Mouse (Mus musculus): ENCODE results near the gene Fn1. TPM values are rescaled to one million over a fixed set of nuclear protein-coding genes. Genes with fewer than 3 reads are reported as not detected.

Gene Fn1
- total RNA-seq, 2 experiments from 2014 or later, result 35.2 to 63.1 TPM

GRCm38 (mm10) chr1:71580408-71580807 lies 72.6 kb downstream of the Fn1 start:
- intact Hi-C loops (cut with DNase I), result no loop called here
- no peak overlapping the region for H3K27ac ChIP-seq
- DNase-seq, result no peak
- TF ChIP-seq CTCF (IDR thresholded peaks at IDR 0.05), result no peak
- H3K4me3 ChIP-seq, result no peak overlapping the region

GRCm38 (mm10) chr1:71579526-71579925 lies 73.5 kb downstream of the Fn1 start:
- H3K4me3 ChIP-seq, result no peak overlapping the region
- TF ChIP-seq CTCF (IDR thresholded peaks at IDR 0.05), result no peak
- peak; percentile 34 for DNase-seq
- intact Hi-C loops (cut with DNase I), result no loop called here
- H3K27ac ChIP-seq, result no peak overlapping the region

- H3K27ac ChIP-seq, result no peak overlapping the region
These were observed 76.2 kb downstream of the Fn1 start for GRCm38 (mm10) chr1:71576837-71577236.

GRCm38 (mm10) chr1:71575987-71576386 lies 77.0 kb downstream of the Fn1 start:
- Histone ChIP-seq H3K27ac (no peak overlapping the region), H3K4me3 (no peak overlapping the region)
- no peak for DNase-seq
- TF ChIP-seq CTCF (IDR thresholded peaks at IDR 0.05), result no peak
- intact Hi-C loops (cut with DNase I), result no loop called here

More at GRCm38 (mm10) chr1:71576837-71577236, 76.2 kb downstream of the Fn1 start:
- no peak overlapping the region for H3K4me3 ChIP-seq
- TF ChIP-seq CTCF (IDR thresholded peaks at IDR 0.05), result no peak
- no peak for DNase-seq
- intact Hi-C loops (cut with DNase I), result no loop called here

GRCm38 (mm10) chr1:71570116-71570515 lies 82.9 kb downstream of the Fn1 start:
- DNase-seq, result no peak
- no peak overlapping the region for H3K27ac ChIP-seq
- H3K4me3 ChIP-seq, result no peak overlapping the region
- no peak for TF ChIP-seq CTCF (IDR thresholded peaks at IDR 0.05)
- intact Hi-C loops (cut with DNase I), result no loop called here

GRCm38 (mm10) chr1:71567884-71568605 lies 85.0 kb downstream of the Fn1 start:
- H3K4me3 ChIP-seq, result no peak overlapping the region
- no peak for TF ChIP-seq CTCF (IDR thresholded peaks at IDR 0.05)
- H3K27ac ChIP-seq, result no peak overlapping the region
- no peak for DNase-seq
- intact Hi-C loops (cut with DNase I), result no loop called here

- no peak for TF ChIP-seq CTCF (IDR thresholded peaks at IDR 0.05)
- Histone ChIP-seq H3K4me3 (no peak overlapping the region), H3K27ac (no peak overlapping the region)
- DNase-seq, result no peak
- intact Hi-C loops (cut with DNase I), result no loop called here
These were observed 88.7 kb downstream of the Fn1 start for GRCm38 (mm10) chr1:71564291-71564690.

- intact Hi-C loops (cut with DNase I), result no loop called here
- TF ChIP-seq CTCF (IDR thresholded peaks at IDR 0.05), result no peak
- H3K4me3 ChIP-seq, result no peak overlapping the region
- H3K27ac ChIP-seq, result no peak overlapping the region
- DNase-seq, result no peak
These were observed 92.4 kb downstream of the Fn1 start for GRCm38 (mm10) chr1:71560626-71561025.

GRCm38 (mm10) chr1:71556688-71557612 lies 96.0 kb downstream of the Fn1 start, which contains the start of gene Atic:
Gene Atic (plus strand): TSS chr1:71557150.
- H3K4me3 ChIP-seq, result peak within 1 kb of the TSS; percentile 98
- peak within 1 kb of the TSS; percentile 87 for H3K27ac ChIP-seq
- peak; percentile 95 for DNase-seq
- no peak for TF ChIP-seq CTCF (IDR thresholded peaks at IDR 0.05)
- intact Hi-C loops (cut with DNase I), result no loop called here

GRCm38 (mm10) chr1:71550626-71551195 lies 102.3 kb downstream of the Fn1 start:
- DNase-seq, result no peak
- intact Hi-C loops (cut with DNase I), result no loop called here

GRCm38 (mm10) chr1:71540437-71540836 lies 112.6 kb downstream of the Fn1 start:
- intact Hi-C loops (cut with DNase I), result no loop called here
- TF ChIP-seq CTCF (IDR thresholded peaks at IDR 0.05), result no peak
- DNase-seq, result peak; percentile 31
- no peak overlapping the region for H3K4me3 ChIP-seq
- H3K27ac ChIP-seq, result no peak overlapping the region

More at GRCm38 (mm10) chr1:71550626-71551195, 102.3 kb downstream of the Fn1 start:
- no peak for TF ChIP-seq CTCF (IDR thresholded peaks at IDR 0.05)
- Histone ChIP-seq H3K4me3 (no peak overlapping the region), H3K27ac (no peak overlapping the region)

GRCm38 (mm10) chr1:71539641-71540040 lies 113.4 kb downstream of the Fn1 start:
- H3K4me3 ChIP-seq, result no peak overlapping the region
- intact Hi-C loops (cut with DNase I), result no loop called here
- H3K27ac ChIP-seq, result no peak overlapping the region
- TF ChIP-seq CTCF (IDR thresholded peaks at IDR 0.05), result no peak
- no peak for DNase-seq

Other genes with a start within 250 kb of the Fn1 start
- not detected for gene Abca12, start 238.3 kb downstream of the Fn1 start, total RNA-seq (2021)
- gene Atic, start 96.0 kb downstream of the Fn1 start, total RNA-seq (2021), result 10 to 100 TPM; 23.9 to 24.9 TPM